Mouse (Mus musculus) megakaryocyte, embryonic 14.5 days (primary cell): ENCODE data around the gene Tbc1d22a. TPM values are rescaled to one million over a fixed set of nuclear protein-coding genes. Genes with fewer than 3 reads are reported as not detected.
"Not testable (repeated sequence)": the region's sequence is repeated elsewhere in the genome, so short reads cannot be mapped to it uniquely, and the experiment has no call there.

ENCODE experiments used
- H3K27me3 ChIP-seq: replicated peaks from 2 replicates; pipeline ENCODE3; 2012; ENCODE audit warnings: inconsistent platforms
- H3K36me3 ChIP-seq: replicated peaks from 2 replicates; pipeline ENCODE3; 2012; ENCODE audit warnings: low read length, inconsistent platforms, mixed read lengths
- H3K4me1 ChIP-seq: 2 replicates; pipeline ENCODE4 v1.6.1; 2012; ENCODE audit warnings: inconsistent platforms
- H3K4me3 ChIP-seq: replicated peaks from 2 replicates; pipeline ENCODE3; 2012; ENCODE audit warnings: moderate library complexity, mild to moderate bottlenecking, inconsistent platforms
- H3K9me3 ChIP-seq: 2 replicates; pipeline ENCODE4 v1.6.1; 2012; ENCODE audit warnings: inconsistent platforms
- FLI1 ChIP-seq: IDR thresholded peaks from 2 replicates; pipeline ENCODE4 v1.6.1; 2012; ENCODE audit warnings: low read length, inconsistent platforms, mixed read lengths
- GATA1 ChIP-seq: IDR thresholded peaks from 3 replicates; pipeline ENCODE4 v1.6.1; 2012; ENCODE audit warnings: mixed read lengths, low read length, inconsistent platforms, borderline replicate concordance
- polyA plus RNA-seq: library from polyadenylated mRNA; stranded (reverse); fragments of >175 nt; gene quantifications from 2 replicates; pipeline ENCODE4 v1.2.3, GENCODE M21; 2012; ENCODE audit warnings: low replicate concordance; ENCODE audit not compliant: insufficient read depth

The Tbc1d22a gene
- polyA plus RNA-seq, 1 experiment, result 16.7 TPM

- Histone ChIP-seq H3K9me3 (no peaks in the 10 kb centered on the region), H3K4me3 (peak overlapping the region; percentile 79), H3K36me3 (peaks cover 95% of the 10 kb centered on the region), H3K4me1 (peaks cover 100% of the 10 kb centered on the region), H3K27me3 (no peaks in the 10 kb centered on the region)
- TF ChIP-seq FLI1 (no peak), GATA1 (no peak)
Measured at GRCm38 (mm10) chr15:86172124-86172523, 42.1 kb upstream of the Tbc1d22a start.

GRCm38 (mm10) chr15:86172526-86172925 is 41.7 kb upstream of the Tbc1d22a start:
- H3K4me1 ChIP-seq, result peaks cover 99% of the 10 kb centered on the region
- peak overlapping the region; percentile 86 for H3K4me3 ChIP-seq
- no peaks in the 10 kb centered on the region for H3K27me3 ChIP-seq
- no peaks in the 10 kb centered on the region for H3K9me3 ChIP-seq
- H3K36me3 ChIP-seq, result peaks cover 94% of the 10 kb centered on the region
- TF ChIP-seq GATA1 (no peak), FLI1 (no peak)

GRCm38 (mm10) chr15:86173136-86173985 is 40.9 kb upstream of the Tbc1d22a start:
- peaks cover 91% of the 10 kb centered on the region for H3K36me3 ChIP-seq
- H3K27me3 ChIP-seq, result no peaks in the 10 kb centered on the region
- peaks cover 97% of the 10 kb centered on the region for H3K4me1 ChIP-seq
- TF ChIP-seq FLI1, result no peak
- no peak for TF ChIP-seq GATA1
- H3K9me3 ChIP-seq, result no peaks in the 10 kb centered on the region
- H3K4me3 ChIP-seq, result peak overlapping the region; percentile 86

- no peaks in the 10 kb centered on the region for H3K27me3 ChIP-seq
- peaks cover 97% of the 10 kb centered on the region for H3K4me1 ChIP-seq
Measured at GRCm38 (mm10) chr15:86175253-86176050, 38.8 kb upstream of the Tbc1d22a start.

GRCm38 (mm10) chr15:86176166-86176565 is 38.1 kb upstream of the Tbc1d22a start:
- no peaks in the 10 kb centered on the region for H3K27me3 ChIP-seq
- H3K4me3 ChIP-seq, result peak overlapping the region; percentile 85
- H3K9me3 ChIP-seq, result no peaks in the 10 kb centered on the region
- H3K4me1 ChIP-seq, result peaks cover 95% of the 10 kb centered on the region
- peaks cover 88% of the 10 kb centered on the region for H3K36me3 ChIP-seq
- TF ChIP-seq GATA1 (no peak), FLI1 (no peak)

More at GRCm38 (mm10) chr15:86175253-86176050, 38.8 kb upstream of the Tbc1d22a start:
- Histone ChIP-seq H3K4me3 (peak overlapping the region; percentile 75), H3K9me3 (no peaks in the 10 kb centered on the region), H3K36me3 (peaks cover 90% of the 10 kb centered on the region)
- TF ChIP-seq GATA1, result no peak
- TF ChIP-seq FLI1, result no peak

GRCm38 (mm10) chr15:86176771-86177702 is 37.2 kb upstream of the Tbc1d22a start:
- TF ChIP-seq GATA1 (no peak), FLI1 (no peak)
- H3K4me3 ChIP-seq, result peak overlapping the region; percentile 86
- H3K36me3 ChIP-seq, result peaks cover 86% of the 10 kb centered on the region
- H3K9me3 ChIP-seq, result no peaks in the 10 kb centered on the region
- peaks cover 95% of the 10 kb centered on the region for H3K4me1 ChIP-seq
- H3K27me3 ChIP-seq, result no peaks in the 10 kb centered on the region

- not testable (repeated sequence) for H3K27me3 ChIP-seq, H3K9me3 ChIP-seq
- Histone ChIP-seq H3K4me3 (peak overlapping the region; percentile 78), H3K36me3 (peaks cover 86% of the 10 kb centered on the region), H3K4me1 (peaks cover 95% of the 10 kb centered on the region)
Measured at GRCm38 (mm10) chr15:86177703-86178251, 36.5 kb upstream of the Tbc1d22a start.

- peak overlapping the region; percentile 72 for H3K4me3 ChIP-seq
- peaks cover 85% of the 10 kb centered on the region for H3K36me3 ChIP-seq
- no peaks in the 10 kb centered on the region for H3K9me3 ChIP-seq
- TF ChIP-seq FLI1 (no peak), GATA1 (no peak)
- no peaks in the 10 kb centered on the region for H3K27me3 ChIP-seq
- H3K4me1 ChIP-seq, result peaks cover 95% of the 10 kb centered on the region
Measured at GRCm38 (mm10) chr15:86178594-86178993, 35.7 kb upstream of the Tbc1d22a start.

GRCm38 (mm10) chr15:86180427-86180826 is 33.8 kb upstream of the Tbc1d22a start:
- H3K4me3 ChIP-seq, result peak overlapping the region; percentile 56
- H3K27me3 ChIP-seq, result no peaks in the 10 kb centered on the region
- H3K36me3 ChIP-seq, result peaks cover 78% of the 10 kb centered on the region
- no peaks in the 10 kb centered on the region for H3K9me3 ChIP-seq
- peaks cover 86% of the 10 kb centered on the region for H3K4me1 ChIP-seq
- TF ChIP-seq FLI1 (no peak), GATA1 (no peak)

GRCm38 (mm10) chr15:86181321-86181720 is 32.9 kb upstream of the Tbc1d22a start:
- H3K9me3 ChIP-seq, H3K27me3 ChIP-seq: not testable (repeated sequence)
- Histone ChIP-seq H3K4me3 (peak overlapping the region; percentile 76), H3K36me3 (peaks cover 70% of the 10 kb centered on the region), H3K4me1 (peaks cover 82% of the 10 kb centered on the region)
